Comparison of ENCODE assay signal across 19 mouse cellular contexts in the genomic region with DNA sequence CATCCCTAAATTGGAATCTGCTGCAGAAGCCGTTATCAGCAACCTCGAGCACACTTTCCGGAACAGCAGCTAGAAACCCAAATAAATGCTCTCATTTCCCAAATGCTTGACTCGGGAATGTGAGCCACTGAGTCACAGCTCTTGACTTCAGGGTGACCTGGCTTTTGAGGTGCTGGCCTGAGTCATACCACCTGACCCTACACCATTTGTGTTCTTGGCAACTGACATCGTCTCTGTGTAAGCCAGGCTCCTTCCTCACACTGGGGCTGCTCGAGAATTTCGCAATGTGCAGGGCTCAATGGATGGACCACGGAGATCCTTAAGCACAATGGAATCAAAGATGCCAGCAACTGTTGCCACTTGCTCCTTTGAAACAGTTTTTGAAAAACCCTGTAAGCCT. TPM values are rescaled to one million over a fixed set of nuclear protein-coding genes. Genes with fewer than 3 reads are reported as not detected.
A peak's percentile ranks its signal among the peaks of the same experiment; 100 is the strongest.
DNase-seq lines count a peak whose midpoint lies in the region; ATAC-seq and TF ChIP-seq lines count a peak whose summit lies in the region.
"Had no signal": no experiment of that assay in that cellular context is flagged by ENCODE, and none has a peak within 500 bp of the region (broad histone marks: within the 10 kb centered on the region; RNA-seq: fewer than 3 reads in every experiment).

No protein-coding gene starts in this region.

- H3K9ac ChIP-seq in kidney, embryonic 14.5 days (ENCODE audit: low read depth, low read length), result no peak overlapping the region
- H3K9ac ChIP-seq: embryonic facial prominence, embryonic 13.5 days; hindbrain, embryonic 12.5 days; midbrain, embryonic 15.5 days had no signal

- H3K27me3 ChIP-seq in C2C12 (ENCODE audit: control insufficient read depth, insufficient read depth, insufficient read length) (no peaks in the 10 kb centered on the region), Patski (no peaks in the 10 kb centered on the region)
- H3K27me3 ChIP-seq in kidney, embryonic 14.5 days (ENCODE audit: control insufficient read depth, insufficient read depth, low read length), result no peaks in the 10 kb centered on the region
- H3K27me3 ChIP-seq: embryonic facial prominence, embryonic 13.5 days; hindbrain, embryonic 12.5 days; midbrain, embryonic 15.5 days had no signal

- TF ChIP-seq CTCF in C2C12 (IDR thresholded peaks at IDR 0.05; ENCODE audit: control insufficient read depth, insufficient read depth, insufficient read length) (no peak), Patski (IDR thresholded peaks at IDR 0.05) (no peak)

- no peak overlapping the region for H3ac ChIP-seq in C2C12 (ENCODE audit: control insufficient read depth, insufficient read length, low read depth)

- peaks cover 15% of the 10 kb centered on the region for H3K4me1 ChIP-seq in kidney, embryonic 14.5 days (ENCODE audit: control insufficient read depth, insufficient read depth, low read length)

- POLR2A ChIA-PET in Patski (lab: Charles Lee), result interaction anchor here (1.2 kb wide), 1 partner anchor 140 kb away, joined by 4 read pairs; no protein-coding TSS in a partner anchor

- peaks cover 4% of the 10 kb centered on the region for H3K9me3 ChIP-seq in kidney, embryonic 14.5 days (ENCODE audit: control insufficient read depth, low read length)
- H3K9me3 ChIP-seq: embryonic facial prominence, embryonic 13.5 days; G1E; midbrain, embryonic 15.5 days had no signal

- CTCF ChIA-PET in Patski (lab: Charles Lee), result interaction anchor here (0.7 to 1.8 kb wide), 5 partner anchors 10 to 144 kb away, joined by 3 to 5 read pairs (median 4); no protein-coding TSS in a partner anchor

- no peak overlapping the region for H3K4me2 ChIP-seq in kidney, embryonic 14.5 days (replicated peaks; ENCODE audit: low read depth, low read length)
- H3K4me2 ChIP-seq: embryonic facial prominence, embryonic 13.5 days; hindbrain, embryonic 12.5 days; midbrain, embryonic 15.5 days had no signal

- WGBS in kidney, embryonic 14.5 days, result 56% methylated on average over 8 of the region's 8 CpGs

- peak; percentile 24 for ATAC-seq in Patski
- ATAC-seq in kidney, embryonic 14.5 days (ENCODE audit: low FRiP score, low TSS enrichment), result no peak
- ATAC-seq: midbrain, embryonic 15.5 days had no signal

- peaks cover 5% of the 10 kb centered on the region for H3K36me3 ChIP-seq in C2C12 (ENCODE audit: control insufficient read depth, insufficient read depth)
- no peaks in the 10 kb centered on the region for H3K36me3 ChIP-seq in kidney, embryonic 14.5 days (ENCODE audit: control insufficient read depth, insufficient read depth, low read length)
- H3K36me3 ChIP-seq: embryonic facial prominence, embryonic 13.5 days; G1E; hindbrain, embryonic 12.5 days; midbrain, embryonic 15.5 days had no signal

- H3K79me2 ChIP-seq in C2C12 (ENCODE audit: control insufficient read depth, insufficient read depth), result peaks cover 19% of the 10 kb centered on the region

- H3K79me3 ChIP-seq in C2C12 (ENCODE audit: low read depth), result no peaks in the 10 kb centered on the region

- no peak overlapping the region for H3K27ac ChIP-seq in kidney, embryonic 14.5 days (ENCODE audit: low read depth, low read length)
- H3K27ac ChIP-seq: embryonic facial prominence, embryonic 13.5 days; hindbrain, embryonic 12.5 days; midbrain, embryonic 15.5 days had no signal

- H3K4me3 ChIP-seq in C2C12 (ENCODE audit: insufficient read depth, poor library complexity, severe bottlenecking), result no peak overlapping the region
- no peak overlapping the region for H3K4me3 ChIP-seq in kidney, embryonic 14.5 days (ENCODE audit: low read length)
- H3K4me3 ChIP-seq: embryonic facial prominence, embryonic 13.5 days; hindbrain, embryonic 12.5 days; midbrain, embryonic 15.5 days had no signal

- in situ Hi-C loops in Patski (cut with MboI; ENCODE audit: low pct_unique_long_range_greater_than_20kb), result loop anchor here (5.0 to 10.0 kb wide), 3 partner anchors 142 to 634 kb away; partner anchors contain the start of gene Arl4c

- DNase-seq in Patski (ENCODE audit: low read depth, low spot score), result peak; percentile 65
- DNase-seq in lung, adult 18-20 months, result peak; percentile 73 to 80
- peak; percentile 68 for DNase-seq in lung, postnatal 25 days (ENCODE audit: low spot score)
- DNase-seq in thymus, postnatal 10 days (ENCODE audit: low spot score in 2 of 2), result no peak
- no peak for DNase-seq in right cerebral cortex, postnatal 36 days (ENCODE audit: low spot score in 2 of 2)
- DNase-seq: cerebellum, postnatal 10 days; kidney, adult 2 months; kidney, postnatal 25 days; left cerebral cortex, postnatal 4 days; liver; retina, postnatal 1 day; thymus, postnatal 36 days had no signal

TF ChIP-seq in C2C12, 6 proteins besides CTCF, POLR2A, EP300 and RAD21:
- TF ChIP-seq MYOG (IDR thresholded peaks at IDR 0.05; ENCODE audit: control insufficient read depth, extremely low read depth, insufficient read length), result no peak
- TF ChIP-seq MYOD1 (IDR thresholded peaks at IDR 0.05; ENCODE audit: control insufficient read depth, insufficient read length, low read depth), result peak; percentile 80
- peak; percentile 81 for TF ChIP-seq FOSL1 (IDR thresholded peaks at IDR 0.05; ENCODE audit: insufficient read depth, low read length, poor library complexity, severe bottlenecking)
- peak; percentile 60 for TF ChIP-seq USF1 (IDR thresholded peaks at IDR 0.05; ENCODE audit: low read depth)
- TF ChIP-seq CEBPB (IDR thresholded peaks at IDR 0.05; ENCODE audit: low read depth), result peak; percentile 98

RNA-seq across cellular contexts. Expression of gene Glrp1, which starts 50.9 kb away (rescaled TPM):
- polyA plus RNA-seq in C2C12 (2012; fragmentation: generic; extraction: Trizol), result 1.3 TPM
- polyA plus RNA-seq in Patski (2021), result not detected
- polyA plus RNA-seq in kidney, embryonic 14.5 days (2014; fragmentation: Nextera tagmentation; extraction: Ambion mirVana), result 0.11 TPM in 1 of 2 replicates, not detected in the other
- polyA plus RNA-seq: embryonic facial prominence, embryonic 13.5 days; forebrain, embryonic 11.5 days; G1E; hindbrain, embryonic 12.5 days; kidney, adult 2 months; midbrain, embryonic 15.5 days had no signal

Comparison
In these comparisons a context has a peak if more than half of its experiments do, and no peak if none do; other contexts are left out.
1. DNase-seq: peak in Patski (single experiment), lung, adult 18-20 months (2 of 2) and lung, postnatal 25 days (single experiment); none in thymus, postnatal 10 days (0 of 2) and right cerebral cortex, postnatal 36 days (0 of 2).